Mouse (Mus musculus) adrenal gland, adult (tissue): ENCODE results near the gene Timm44.

Experiments used
- DNase-seq, 2 experiments: peaks; one replicate each; pipeline ENCODE4 v3.0.0; 2022 to 2023; ENCODE audit warnings: low spot score in 1 of 2; ENCODE audit not compliant: inconsistent age in 2 of 2

The Timm44 gene

DNA sequence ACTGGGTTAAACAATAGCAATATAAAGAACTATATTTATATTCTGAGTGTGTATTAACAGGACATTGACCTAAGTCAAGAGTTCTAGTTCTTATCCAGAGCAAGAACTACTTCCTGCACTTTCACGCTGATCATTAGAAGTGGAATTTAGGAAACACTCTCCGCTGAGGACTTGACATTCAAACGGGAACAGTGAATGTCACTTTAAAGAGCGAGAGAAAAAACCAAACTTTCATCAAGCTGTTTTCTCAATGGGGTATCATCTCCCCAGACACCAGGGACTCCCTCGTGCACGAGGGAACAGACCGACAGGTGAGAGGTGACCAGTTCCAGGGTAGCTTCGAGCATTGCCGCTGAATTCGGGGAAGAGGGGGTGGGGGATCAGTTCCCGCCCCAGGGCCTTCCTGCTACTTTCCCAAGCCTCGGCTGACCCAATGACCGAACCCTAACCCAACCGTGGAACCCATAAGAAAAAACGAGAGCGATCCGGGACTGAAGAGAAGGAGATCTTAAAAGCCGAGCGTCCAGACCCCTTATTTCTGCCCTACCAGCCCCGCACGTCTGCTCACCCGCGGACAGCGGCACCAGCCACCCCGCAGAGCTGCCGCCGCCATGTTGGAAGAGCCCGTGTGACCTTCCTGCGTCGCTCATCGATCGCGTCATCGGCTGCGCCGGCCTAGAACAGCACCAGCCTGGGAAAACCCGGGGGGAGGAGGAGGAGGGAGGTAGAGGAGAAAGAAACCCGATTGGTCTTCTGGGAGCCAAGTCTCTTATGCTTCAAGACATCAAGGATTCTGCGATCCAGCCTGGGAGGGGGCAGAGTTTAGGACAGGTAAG, at the start of gene Timm44:
Gene Timm44, minus strand, starts transcription at position 639 of the 836 bp plus-strand sequence.
- peak; percentile 96 to 97 for DNase-seq

DNA sequence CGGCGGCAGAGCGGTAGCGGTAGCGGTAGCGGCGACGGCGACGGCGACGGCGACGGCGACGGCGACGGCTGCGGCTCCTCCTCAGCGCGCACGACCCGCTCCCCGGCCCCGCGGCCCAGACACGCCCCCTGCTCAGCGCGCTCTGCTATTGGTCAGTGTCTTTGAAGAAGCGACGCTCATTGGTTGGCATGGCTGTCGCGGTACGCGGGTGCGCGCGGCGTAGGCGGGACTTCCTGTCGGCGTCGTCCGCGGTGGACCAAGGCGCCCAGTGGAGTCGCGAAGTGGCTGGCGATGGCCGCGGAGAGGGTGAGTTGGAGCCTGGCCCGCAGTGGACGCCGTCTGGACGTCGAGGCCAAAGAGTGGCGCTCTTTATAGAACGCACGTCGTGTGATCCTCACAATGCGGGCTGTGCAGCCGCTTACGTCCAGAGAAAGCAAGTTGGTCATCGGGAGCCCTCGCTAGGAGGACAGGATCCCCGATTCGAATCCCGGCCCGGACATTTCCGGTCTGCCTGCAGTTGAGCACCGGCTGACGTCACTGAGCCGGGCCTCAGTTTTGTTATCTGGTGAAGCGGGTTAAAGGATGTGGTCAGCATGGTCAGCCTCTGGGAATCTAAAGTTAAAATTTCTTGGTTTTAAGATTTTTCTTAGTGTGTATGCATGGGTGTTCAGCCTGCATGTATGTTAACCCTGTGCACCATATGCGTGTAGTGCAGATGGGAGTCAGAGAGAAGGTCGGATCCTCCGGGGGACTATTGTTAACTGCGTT, 49.5 kb upstream of the Timm44 start, which contains the start of the genes Ccl25 and Elavl1:
Gene Ccl25, plus strand, starts transcription at position 228 of the 768 bp plus-strand sequence.
Gene Elavl1, minus strand, starts transcription at position 431 of the 768 bp plus-strand sequence.
- DNase-seq = peak; percentile 97 to 99

DNA sequence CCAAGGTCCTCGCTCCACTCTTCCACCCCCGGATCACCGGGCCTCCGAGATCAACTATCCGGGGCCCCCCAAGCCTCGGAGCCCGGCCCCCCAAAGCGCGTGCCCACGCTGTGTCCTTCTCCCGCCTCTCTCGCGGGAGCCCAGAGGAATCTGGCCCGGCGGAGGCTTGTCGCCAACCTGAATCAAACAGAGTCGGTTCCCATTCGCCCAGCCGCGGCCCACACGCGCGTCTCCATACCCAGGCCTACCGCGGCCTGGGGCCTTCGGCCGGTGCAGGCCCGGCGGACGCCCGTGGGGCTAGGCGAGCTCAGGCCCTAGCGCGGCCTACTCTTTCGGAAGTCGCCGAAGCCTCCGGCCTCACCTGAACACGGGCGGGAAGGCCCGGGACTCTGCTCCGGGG, 48.8 kb upstream of the Timm44 start:
- peak in 1 of 2 experiments; percentile 91 for DNase-seq

DNA sequence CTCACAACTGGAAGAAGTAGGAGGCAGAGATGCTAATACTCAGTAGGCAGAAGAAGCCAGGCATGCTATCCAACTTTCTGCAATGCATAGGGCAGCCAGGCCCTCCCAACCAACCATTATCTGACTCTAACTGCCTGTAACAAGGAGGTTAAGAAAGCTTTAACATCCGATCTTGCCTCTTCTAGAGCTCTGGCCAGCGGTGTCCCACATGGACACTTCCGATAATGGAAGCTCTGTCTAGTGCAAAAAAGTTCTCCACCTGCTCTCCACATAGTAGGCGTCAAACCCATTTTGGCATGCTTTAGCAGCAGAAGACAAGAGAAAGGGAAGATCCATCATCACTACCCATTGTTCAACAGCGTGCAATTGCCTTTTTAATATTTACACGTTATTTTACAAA, 48.2 kb upstream of the Timm44 start:
- DNase-seq = peak in 1 of 2 experiments; percentile 56

DNA sequence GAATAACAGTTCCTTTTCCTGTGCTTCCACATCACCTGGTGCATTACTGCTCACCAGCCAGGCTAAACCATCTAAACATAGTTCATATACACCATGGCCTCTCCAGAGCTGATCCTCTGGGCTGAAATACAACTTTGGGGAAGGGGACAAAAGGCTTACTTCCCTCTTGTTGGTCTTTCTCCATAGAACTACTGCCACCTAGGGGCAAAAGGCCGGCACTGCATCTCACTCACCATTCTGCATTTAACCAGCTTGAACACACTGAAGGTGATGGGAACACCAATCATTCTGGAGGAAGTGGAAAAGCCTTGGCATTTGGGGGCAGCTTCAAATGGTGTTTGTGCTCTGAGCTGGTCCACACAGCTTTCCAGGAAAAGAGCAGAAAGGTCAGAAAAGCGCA, 46.8 kb upstream of the Timm44 start:
- peak; percentile 66 to 95 for DNase-seq

DNA sequence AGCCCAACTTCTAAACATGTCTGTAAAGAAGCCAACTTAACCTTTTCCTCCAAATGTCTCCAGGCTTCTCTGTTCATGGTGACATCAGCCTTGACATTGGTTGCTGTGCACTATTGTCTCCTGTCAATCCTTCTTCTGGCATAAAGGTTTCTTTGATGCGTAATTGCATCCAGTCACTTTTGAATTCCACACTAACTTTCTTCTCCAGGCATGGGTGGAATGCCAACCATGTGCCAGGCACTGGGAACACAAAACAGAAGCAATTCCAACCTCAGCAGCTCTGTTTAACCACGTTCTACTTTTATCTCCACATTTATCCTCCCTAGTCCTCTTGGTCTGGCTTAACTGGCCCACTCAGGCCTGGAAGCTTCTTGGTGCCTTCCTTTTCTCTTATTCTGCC, 45.3 kb upstream of the Timm44 start:
- no peak for DNase-seq

DNA sequence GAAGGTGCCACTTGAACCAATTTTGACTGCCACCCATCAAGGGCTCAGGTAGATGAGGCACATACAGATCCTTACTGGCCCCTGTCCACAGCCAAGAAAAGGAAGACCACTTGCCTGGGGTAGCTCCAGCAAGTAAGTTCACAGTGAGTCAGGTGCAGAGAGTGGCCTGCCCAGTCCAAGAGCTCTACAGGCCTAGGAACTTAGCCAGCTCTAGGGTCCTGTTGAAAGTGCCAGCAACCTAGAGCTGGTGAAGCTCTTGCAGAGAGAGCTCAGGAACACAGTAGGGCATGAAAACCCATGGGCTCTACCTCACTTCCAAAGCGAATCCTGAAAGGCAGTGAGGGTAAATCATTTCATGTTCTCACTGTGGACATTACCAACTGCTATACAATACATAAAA, 44.7 kb upstream of the Timm44 start:
- DNase-seq = no peak

DNA sequence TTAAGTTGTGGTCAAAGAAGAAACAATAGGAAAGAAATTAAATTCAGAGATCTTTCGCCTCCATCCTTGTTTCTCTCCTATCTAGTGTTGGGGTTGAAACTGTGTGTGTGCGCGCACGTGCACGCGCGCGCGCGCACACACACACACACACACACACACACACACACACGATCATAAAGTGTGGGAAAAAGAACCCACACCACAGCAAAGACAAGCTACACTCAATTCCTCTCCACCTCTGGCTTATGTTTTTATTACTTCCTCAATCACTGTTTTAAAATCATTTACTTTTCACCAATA, 43.8 kb upstream of the Timm44 start:
- DNase-seq = no peak

DNA sequence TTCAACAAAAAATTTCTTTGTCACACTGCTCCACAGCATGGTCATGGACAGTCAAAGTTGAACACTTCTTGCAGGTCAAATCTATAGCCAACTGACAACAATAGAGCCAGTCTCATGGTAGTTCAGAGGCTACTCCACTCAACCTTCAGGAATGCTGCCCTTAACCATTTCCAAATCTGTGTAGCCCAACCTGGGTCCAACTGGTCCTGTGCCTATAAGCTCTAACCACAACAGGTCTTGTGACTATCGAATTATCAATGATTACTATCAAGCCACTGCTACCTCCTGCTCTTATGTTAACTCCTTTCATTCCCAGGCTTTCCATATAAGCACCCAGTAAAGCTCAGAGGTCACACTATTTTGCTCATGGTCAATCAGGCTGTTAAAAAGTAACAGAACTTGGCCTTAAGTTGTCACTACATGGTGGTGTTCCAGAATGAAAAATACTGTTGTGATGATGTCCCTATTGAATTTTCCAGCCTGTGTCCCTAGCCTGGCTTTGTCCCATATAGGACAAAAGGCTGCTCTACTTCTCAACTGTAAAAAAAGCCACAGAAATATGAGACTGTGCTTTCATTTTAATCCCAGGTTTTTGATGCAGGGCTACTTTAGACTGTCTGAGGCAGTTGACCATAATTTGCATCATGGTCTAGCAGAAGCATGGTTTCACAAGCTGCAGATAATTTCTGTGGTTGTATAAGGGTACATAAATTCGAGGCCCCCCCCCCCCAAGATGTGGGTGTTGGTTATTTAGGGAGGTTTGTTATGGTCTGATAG, 43.3 kb upstream of the Timm44 start:
- DNase-seq = no peak

DNA sequence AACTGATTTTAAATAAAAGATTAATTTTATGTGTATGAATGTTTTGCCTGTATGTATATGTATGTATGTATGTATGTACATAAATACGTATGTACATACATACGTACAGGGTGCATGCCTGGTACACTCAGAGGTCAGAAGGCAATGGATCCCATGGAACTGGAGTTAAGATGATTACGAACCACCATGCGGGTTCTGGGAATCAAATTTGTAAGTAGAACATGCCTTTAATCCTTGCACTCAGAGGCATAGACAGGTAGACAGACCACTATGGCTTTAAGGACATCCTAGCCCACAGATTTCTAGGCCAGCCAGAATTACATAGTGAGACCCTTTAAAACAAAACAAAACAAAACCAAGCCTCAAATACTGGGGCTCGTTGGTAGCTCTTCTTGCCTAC, 42.4 kb upstream of the Timm44 start:
- DNase-seq = no peak

DNA sequence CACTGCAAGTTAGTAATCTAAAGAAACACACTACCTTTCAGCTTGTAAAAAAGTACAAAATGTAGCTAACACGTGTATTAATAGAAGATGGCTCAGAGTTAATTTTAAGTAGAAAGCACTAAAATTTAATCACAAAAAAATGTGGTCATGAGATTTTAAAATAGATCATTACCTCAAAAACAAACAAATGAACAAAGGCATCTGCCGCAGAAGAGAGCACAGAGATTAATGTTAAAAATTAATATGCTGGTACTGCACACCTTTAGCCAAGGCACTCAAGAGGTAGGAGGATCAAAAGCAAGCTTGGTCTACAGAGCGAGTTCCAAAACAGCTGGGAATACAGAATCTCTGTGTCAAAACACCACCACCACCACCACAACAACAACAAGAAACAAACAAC, 39.1 kb upstream of the Timm44 start:
- no peak for DNase-seq

DNA sequence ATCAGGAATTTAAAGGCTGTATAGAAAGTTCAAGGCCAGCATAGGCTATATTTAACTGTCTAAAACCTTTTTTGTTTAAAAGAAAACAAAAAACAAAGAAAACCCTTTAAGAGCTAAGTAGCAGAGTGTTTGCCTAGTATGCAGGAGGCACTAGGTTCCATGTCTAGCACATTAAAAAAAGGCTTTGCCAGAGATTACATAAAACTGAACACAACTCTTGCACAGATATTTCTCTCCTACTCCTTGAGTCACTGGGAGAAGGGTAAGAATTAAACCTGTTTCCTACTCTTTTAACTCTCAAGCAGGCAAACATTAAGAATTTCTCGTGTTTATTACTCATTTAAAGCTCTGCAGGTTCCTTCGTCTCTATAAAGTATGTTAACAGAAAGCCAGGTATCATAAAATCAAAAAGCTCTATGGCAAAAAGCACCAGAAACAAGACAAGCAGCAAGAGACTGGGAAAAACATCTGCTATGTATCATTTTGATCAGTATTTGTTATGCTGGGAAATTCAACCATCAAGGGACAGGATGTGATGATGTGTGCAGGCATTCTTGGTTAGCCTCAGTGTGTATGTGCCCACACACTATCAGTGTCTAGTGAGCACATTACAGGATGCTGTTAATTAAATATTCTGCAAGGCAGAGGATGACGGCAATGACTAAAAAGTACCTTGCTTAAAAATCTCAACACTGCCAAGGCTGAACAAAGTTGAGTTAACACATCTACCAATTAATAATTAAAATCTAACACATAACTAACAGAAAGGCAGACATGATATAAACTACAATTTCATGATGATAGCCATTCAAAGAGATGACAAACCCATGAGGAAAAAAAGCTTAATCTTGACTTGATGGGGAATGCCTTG, 37.8 kb upstream of the Timm44 start:
- peak in 1 of 2 experiments; percentile 39 for DNase-seq

DNA sequence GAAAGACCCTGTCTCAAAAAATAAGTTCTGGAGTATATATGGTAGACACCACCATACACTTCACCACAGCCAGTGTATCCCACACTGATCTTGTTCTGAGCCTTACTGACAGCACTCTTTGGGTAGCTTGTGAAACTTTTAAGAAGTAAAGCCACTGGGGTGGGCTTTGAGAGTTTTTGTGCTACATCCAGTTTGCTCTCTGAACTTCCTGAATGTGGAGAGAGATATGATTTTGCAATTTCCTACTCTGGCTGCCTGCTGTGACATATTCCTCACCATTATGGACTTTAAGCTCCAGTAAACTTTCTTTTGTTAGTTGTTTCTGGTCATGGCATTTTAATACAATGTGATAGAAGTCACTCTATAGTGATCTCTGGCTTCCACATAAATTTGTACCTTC, 36.4 kb upstream of the Timm44 start:
- no peak for DNase-seq

DNA sequence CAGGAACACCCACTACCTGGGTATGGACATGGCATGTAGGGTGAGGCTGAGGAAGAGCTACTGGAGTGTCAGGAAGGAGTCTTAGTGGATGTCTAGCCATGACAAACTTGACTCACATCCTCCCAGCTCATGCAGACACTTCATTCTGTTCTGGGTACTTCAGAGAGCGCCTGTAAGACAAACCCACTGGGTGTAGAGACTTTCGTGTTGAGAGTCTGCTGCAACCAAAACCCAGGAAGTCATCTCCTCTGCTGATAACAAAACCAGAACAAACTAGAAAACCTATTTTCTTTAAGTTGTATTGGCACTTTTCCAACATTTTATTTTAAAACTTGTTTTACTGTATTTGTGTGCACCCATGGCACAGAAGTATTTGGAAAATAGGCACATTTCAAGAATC, 30.1 kb upstream of the Timm44 start:
- DNase-seq = no peak

DNA sequence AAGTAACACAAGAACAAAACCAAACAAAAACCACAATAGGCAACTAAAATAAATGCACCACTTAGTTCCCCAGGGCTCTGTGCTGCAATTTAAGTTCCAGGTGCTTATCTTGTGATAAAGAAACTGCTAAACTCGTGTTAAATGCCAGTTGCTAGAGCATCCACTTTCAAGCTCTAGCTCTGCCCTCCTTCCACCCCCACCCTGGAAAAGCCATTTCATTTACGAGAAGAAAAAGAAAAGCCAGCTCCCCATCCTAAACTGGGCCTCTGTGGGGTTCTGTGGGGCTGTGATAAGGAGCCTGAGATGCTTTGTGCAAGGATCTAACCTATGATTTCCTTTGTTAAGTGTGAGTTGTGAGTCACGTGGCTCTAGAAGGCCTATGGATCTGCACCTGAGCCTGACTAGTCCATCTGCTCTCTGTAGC, 28.4 kb upstream of the Timm44 start:
- no peak for DNase-seq

DNA sequence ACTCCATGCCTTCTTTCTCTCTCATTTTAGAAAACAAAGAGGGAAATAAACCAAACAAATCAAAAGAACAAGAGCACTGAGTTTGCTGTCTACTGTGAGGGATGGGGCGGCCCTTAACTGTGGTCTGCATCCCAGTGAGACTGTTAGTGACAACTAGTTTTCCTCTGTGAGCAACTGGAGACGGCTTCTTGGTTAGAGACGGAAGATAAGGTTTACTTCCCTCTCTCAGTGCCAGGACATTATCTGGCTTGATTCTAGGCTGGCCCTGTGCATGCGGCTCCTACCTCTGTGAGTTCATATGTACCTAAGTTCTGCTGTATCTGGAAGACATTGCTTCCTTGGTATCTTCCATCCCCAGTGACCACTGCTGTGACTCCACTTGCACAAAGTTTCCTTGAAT, 22.1 kb upstream of the Timm44 start:
- no peak for DNase-seq

DNA sequence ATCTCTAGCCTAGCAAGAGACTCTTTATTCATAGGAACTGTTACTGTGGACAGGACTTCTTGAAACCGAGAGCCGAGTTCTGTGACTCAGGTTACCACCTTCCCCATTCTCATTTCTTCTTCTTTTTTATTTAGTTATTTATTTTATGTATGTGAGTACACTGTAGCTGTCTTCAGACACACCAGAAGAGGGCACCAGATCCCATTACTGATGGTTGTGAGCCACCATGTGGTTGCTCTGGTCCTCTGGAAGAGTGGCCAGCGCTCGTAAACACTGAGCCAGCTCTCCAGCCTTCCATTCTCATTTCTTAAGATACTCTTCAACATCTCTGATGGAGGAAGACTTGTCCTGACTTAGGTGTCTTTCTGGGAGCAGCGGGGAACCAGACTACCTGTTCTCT, 17.0 kb upstream of the Timm44 start:
- no peak for DNase-seq

DNA sequence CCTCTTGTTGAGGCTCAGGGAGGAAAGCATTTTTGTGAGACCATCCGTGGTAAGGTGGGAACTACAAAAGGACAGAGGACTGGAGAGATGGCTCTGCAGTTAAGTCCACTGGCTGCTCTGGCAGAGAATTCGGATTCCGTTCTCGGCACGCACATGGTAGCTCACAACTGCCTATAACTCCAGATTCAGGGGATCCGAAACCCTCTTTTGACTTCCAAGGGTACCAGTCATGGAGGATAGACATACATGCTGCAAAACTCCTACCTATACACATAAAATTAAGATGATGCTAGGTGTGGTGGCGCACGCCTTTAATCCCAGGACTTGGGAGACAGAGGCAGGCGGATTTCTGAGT, 375 bp upstream of the Timm44 start:
- no peak for DNase-seq

DNA sequence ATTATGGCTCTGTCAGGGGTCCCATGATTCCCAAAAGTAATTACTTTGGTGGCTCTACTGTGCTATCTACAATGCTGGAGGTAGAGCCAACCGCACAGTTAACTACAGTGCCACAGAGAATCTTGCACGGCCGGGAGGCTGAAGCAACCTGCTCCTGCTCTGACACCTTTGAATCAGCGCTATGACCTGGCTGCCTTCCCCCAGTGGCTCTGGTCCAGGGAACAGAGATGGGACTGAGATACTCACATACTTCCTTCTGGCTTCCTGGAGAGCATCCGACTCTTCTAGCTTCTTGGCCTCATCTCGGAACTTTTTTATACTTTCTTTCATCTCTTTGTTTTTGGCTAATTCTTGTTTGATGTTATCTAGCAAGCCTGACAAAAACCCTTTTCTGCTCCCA, 6.1 kb downstream of the Timm44 start:
- no peak for DNase-seq

DNA sequence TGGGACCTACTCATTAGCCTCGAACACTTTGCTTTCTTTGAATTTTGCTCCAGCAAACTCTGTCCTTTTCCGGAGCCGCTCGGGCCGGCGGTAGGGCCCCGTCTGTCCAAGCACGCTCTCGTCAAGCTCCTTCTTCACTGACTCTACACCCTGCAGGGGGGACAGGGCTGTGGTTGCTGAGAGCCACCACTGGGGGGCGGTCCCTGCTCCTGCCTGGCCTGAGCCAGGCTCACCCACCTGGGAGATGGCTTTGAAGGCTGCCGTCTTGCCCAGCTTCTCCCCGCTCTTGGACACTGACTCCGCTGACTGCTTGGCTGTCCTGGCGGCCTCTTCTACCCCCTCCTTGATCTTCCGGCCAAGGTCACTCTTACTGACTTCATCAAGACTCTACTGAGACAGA, 8.1 kb downstream of the Timm44 start:
- peak; percentile 29 to 61 for DNase-seq
